Mouse (Mus musculus): ENCODE results near the gene Hjurp. TPM values are rescaled to one million over a fixed set of nuclear protein-coding genes. Genes with fewer than 3 reads are reported as not detected.

Gene Hjurp
- total RNA-seq (2022) = 10 to 100 TPM; 33.0 to 55.0 (median 43.2) TPM

GRCm38 (mm10) chr1:88277098-88277817, at the start of gene Hjurp, which contains the start of gene Trpm8:
TSS of gene Hjurp (minus strand) at chr1:88277633.
TSS of gene Trpm8 (plus strand) at chr1:88277661.
- peak; percentile 100 for DNase-seq

- DNase-seq = no peak
These were observed 45.7 kb upstream of the Hjurp start for GRCm38 (mm10) chr1:88323101-88323500.

- no peak for DNase-seq
These were observed 44.7 kb upstream of the Hjurp start for GRCm38 (mm10) chr1:88322146-88322545.

- no peak for DNase-seq
These were observed 43.5 kb upstream of the Hjurp start for GRCm38 (mm10) chr1:88320821-88321395.

- DNase-seq = no peak
These were observed 41.2 kb upstream of the Hjurp start for GRCm38 (mm10) chr1:88318531-88319060.

GRCm38 (mm10) chr1:88317279-88317678, 39.8 kb upstream of the Hjurp start:
- no peak for DNase-seq

- DNase-seq = no peak
These were observed 32.9 kb upstream of the Hjurp start for GRCm38 (mm10) chr1:88310349-88310748.

- no peak for DNase-seq
These were observed 32.5 kb upstream of the Hjurp start for GRCm38 (mm10) chr1:88309905-88310304.

GRCm38 (mm10) chr1:88309020-88309419, 31.6 kb upstream of the Hjurp start:
- DNase-seq = no peak

- no peak for DNase-seq
These were observed 29.7 kb upstream of the Hjurp start for GRCm38 (mm10) chr1:88307180-88307579.

- no peak for DNase-seq
These were observed 29.1 kb upstream of the Hjurp start for GRCm38 (mm10) chr1:88306543-88306942.

- DNase-seq = no peak
These were observed 27.8 kb upstream of the Hjurp start for GRCm38 (mm10) chr1:88305018-88305795.

GRCm38 (mm10) chr1:88304261-88304985, 27.0 kb upstream of the Hjurp start:
- DNase-seq = no peak

- DNase-seq = no peak
These were observed 26.3 kb upstream of the Hjurp start for GRCm38 (mm10) chr1:88303762-88304161.

GRCm38 (mm10) chr1:88302057-88302740, 24.8 kb upstream of the Hjurp start:
- no peak for DNase-seq

- DNase-seq = no peak
These were observed 23.9 kb upstream of the Hjurp start for GRCm38 (mm10) chr1:88301121-88302014.

- DNase-seq = no peak
These were observed 23.0 kb upstream of the Hjurp start for GRCm38 (mm10) chr1:88300301-88301050.

GRCm38 (mm10) chr1:88299529-88299945, 22.1 kb upstream of the Hjurp start:
- no peak for DNase-seq

- no peak for DNase-seq
These were observed 21.5 kb upstream of the Hjurp start for GRCm38 (mm10) chr1:88298686-88299528.
